Mouse (Mus musculus) layer of hippocampus, adult 18-20 months (tissue): ENCODE results near the gene Olfr638. TPM values are rescaled to one million over a fixed set of nuclear protein-coding genes. Genes with fewer than 3 reads are reported as not detected.
"Not testable (repeated sequence)": the region's sequence is repeated elsewhere in the genome, so short reads cannot be mapped to it uniquely, and the experiment has no call there.

ENCODE experiments used
- DNase-seq, 2 experiments: peaks; one replicate each; pipeline ENCODE4 v3.0.0; 2022; ENCODE audit warnings: low spot score in 2 of 2
- long read RNA-seq: library from polyadenylated mRNA; stranded (forward); transcript quantifications from one replicate; pipeline ENCODE4 v2.0.0, GENCODE M21; 2021
- total RNA-seq, 2 experiments: library from RNA; stranded (reverse); gene quantifications; 2 replicates each; pipeline ENCODE4 v1.2.3; 2021

Gene Olfr638
- total RNA-seq = not detected
- long read RNA-seq = 0 reads

- DNase-seq = no peak
Observed at GRCm38 (mm10) chr7:103998446-103998845, at the start of gene Olfr638. Gene Olfr638, plus strand, starts transcription at chr7:103998746.

GRCm38 (mm10) chr7:103966873-103967272, 31.7 kb upstream of the Olfr638 start:
- not testable (repeated sequence) for DNase-seq

- no peak for DNase-seq
Observed at GRCm38 (mm10) chr7:103970852-103971251, 27.7 kb upstream of the Olfr638 start, which contains the start of gene Olfr635. Gene Olfr635, plus strand, starts transcription at chr7:103971152.

- DNase-seq = no peak
Observed at GRCm38 (mm10) chr7:103971782-103972181, 26.8 kb upstream of the Olfr638 start.

GRCm38 (mm10) chr7:103999124-103999523, 578 bp downstream of the Olfr638 start:
- no peak for DNase-seq

GRCm38 (mm10) chr7:104017203-104017602, 18.7 kb downstream of the Olfr638 start, which contains the start of gene Olfr639:
Gene Olfr639, minus strand, starts transcription at chr7:104017303.
- DNase-seq = no peak

- DNase-seq = no peak
Observed at GRCm38 (mm10) chr7:104018953-104019352, 20.4 kb downstream of the Olfr638 start.

- no peak for DNase-seq
Observed at GRCm38 (mm10) chr7:104021651-104022050, 23.1 kb downstream of the Olfr638 start.

GRCm38 (mm10) chr7:104025473-104025872, 26.9 kb downstream of the Olfr638 start, which contains the start of gene Olfr640:
Gene Olfr640, minus strand, starts transcription at chr7:104025573.
- DNase-seq = no peak

- no peak for DNase-seq
Observed at GRCm38 (mm10) chr7:104026978-104027377, 28.4 kb downstream of the Olfr638 start.

- DNase-seq = no peak
Observed at GRCm38 (mm10) chr7:104035145-104035544, 36.6 kb downstream of the Olfr638 start, which contains the start of gene Olfr641. Gene Olfr641, plus strand, starts transcription at chr7:104035445.

GRCm38 (mm10) chr7:104050745-104051144, 52.2 kb downstream of the Olfr638 start:
- DNase-seq = no peak

GRCm38 (mm10) chr7:104052566-104052965, 54.0 kb downstream of the Olfr638 start, which contains the start of gene Olfr642:
Gene Olfr642, minus strand, starts transcription at chr7:104052666.
- no peak for DNase-seq

Other genes starting within 250 kb of the Olfr638 start
- gene Olfr630, start 241.4 kb upstream of the Olfr638 start, total RNA-seq = not detected
- not detected for gene Olfr69, start 227.2 kb upstream of the Olfr638 start, total RNA-seq
- not detected for gene Olfr68, start 219.0 kb upstream of the Olfr638 start, total RNA-seq
- not detected for gene Olfr67, start 206.9 kb upstream of the Olfr638 start, total RNA-seq
- gene Hbb-bt, start 184.8 kb upstream of the Olfr638 start, total RNA-seq = 10 to 100 TPM; 26.0 to 31.8 TPM
- gene Hbb-bs, start 170.7 kb upstream of the Olfr638 start, total RNA-seq = 100 to 1,000 TPM; 267 to 283 TPM
- not detected for gene Hbb-bh2, start 158.2 kb upstream of the Olfr638 start, total RNA-seq
- not detected for gene Hbb-bh1, start 155.6 kb upstream of the Olfr638 start, total RNA-seq
- gene Hbb-y, start 145.5 kb upstream of the Olfr638 start, total RNA-seq = not detected
- not detected for gene Olfr66, start 112.5 kb upstream of the Olfr638 start, total RNA-seq
- not detected for gene Olfr64, start 104.3 kb upstream of the Olfr638 start, total RNA-seq
- gene Olfr65, start 95.3 kb upstream of the Olfr638 start, total RNA-seq = not detected
- gene Olfr631, start 69.9 kb upstream of the Olfr638 start, total RNA-seq = not detected
- not detected for gene Olfr632, start 64.4 kb upstream of the Olfr638 start, total RNA-seq
- not detected for gene Olfr633, start 54.3 kb upstream of the Olfr638 start, total RNA-seq
- gene Olfr635, start 27.6 kb upstream of the Olfr638 start, total RNA-seq = under 1 TPM in 1 of 2 experiments, not detected in 1; 0.05 TPM
- gene Olfr639, start 18.6 kb downstream of the Olfr638 start, total RNA-seq = under 1 TPM in 1 of 2 experiments, not detected in 1; 0.05 TPM
- not detected for gene Olfr640, start 26.8 kb downstream of the Olfr638 start, total RNA-seq
- gene Olfr641, start 36.7 kb downstream of the Olfr638 start, total RNA-seq = not detected
- gene Olfr642, start 53.9 kb downstream of the Olfr638 start, total RNA-seq = not detected
- not detected for gene 4930516K23Rik, start 62.7 kb downstream of the Olfr638 start, total RNA-seq
- not detected for gene Olfr644, start 73.1 kb downstream of the Olfr638 start, total RNA-seq
- not detected for gene Olfr645, start 86.7 kb downstream of the Olfr638 start, total RNA-seq
- not detected for gene Olfr646, start 106.1 kb downstream of the Olfr638 start, total RNA-seq
- gene Ubqln5, start 131.1 kb downstream of the Olfr638 start, total RNA-seq = not detected
- not detected for gene Olfr643, start 138.7 kb downstream of the Olfr638 start, total RNA-seq
- gene Ubqln3, start 144.5 kb downstream of the Olfr638 start, total RNA-seq = not detected
- not detected for gene Ubqlnl, start 151.8 kb downstream of the Olfr638 start, total RNA-seq
- not detected for gene Olfm5, start 166.1 kb downstream of the Olfr638 start, total RNA-seq
- gene Olfr648, start 184.6 kb downstream of the Olfr638 start, total RNA-seq = under 1 TPM; 0.10 to 0.25 TPM
- gene Olfr649, start 197.2 kb downstream of the Olfr638 start, total RNA-seq = not detected
- gene Trim6, start 220.0 kb downstream of the Olfr638 start, total RNA-seq = under 1 TPM in 1 of 2 experiments, not detected in 1; 0.22 TPM
- gene Trim34a, start 245.7 kb downstream of the Olfr638 start, total RNA-seq = 1 to 10 TPM; 1.6 to 1.7 TPM